ENCODE assay signal across 21 mouse cellular contexts in genomic region chr11:69781828-69782227, GRCm38 (mm10). TPM values are rescaled to one million over a fixed set of nuclear protein-coding genes. Genes with fewer than 3 reads are reported as not detected.
"Had no signal": no experiment of that assay in that cellular context is flagged by ENCODE, and none has a peak within 500 bp of the region (broad histone marks: within the 10 kb centered on the region; RNA-seq: fewer than 3 reads in every experiment).

No protein-coding gene starts in this region.

- H3K4me3 ChIP-seq: megakaryocyte, embryonic 14.5 days; midbrain, embryonic 13.5 days; midbrain, embryonic 15.5 days; neural tube, embryonic 13.5 days; neural tube, embryonic 15.5 days had no signal

- ATAC-seq: midbrain, embryonic 13.5 days; midbrain, embryonic 15.5 days had no signal

- H3K36me3 ChIP-seq: midbrain, embryonic 15.5 days had no signal

- H3K27ac ChIP-seq: midbrain, embryonic 13.5 days; midbrain, embryonic 15.5 days; neural tube, embryonic 13.5 days; neural tube, embryonic 15.5 days had no signal

- DNase-seq: lung, embryonic 14.5 days; lung, postnatal 10 days; lung, postnatal 4 days; retina, postnatal 1 day; right cerebral cortex, adult 18-20 months; right cerebral cortex, postnatal 14 days; right cerebral cortex, postnatal 4 days; spleen, adult 18-20 months; thymus, adult 2 months; thymus, postnatal 25 days; thymus, postnatal 4 days had no signal

- H3K27me3 ChIP-seq: midbrain, embryonic 15.5 days; neural tube, embryonic 15.5 days had no signal

- H3K4me1 ChIP-seq: midbrain, embryonic 15.5 days; neural tube, embryonic 13.5 days; neural tube, embryonic 15.5 days had no signal

- H3K9me3 ChIP-seq: megakaryocyte, embryonic 14.5 days; midbrain, embryonic 13.5 days; midbrain, embryonic 15.5 days; neural tube, embryonic 13.5 days; neural tube, embryonic 15.5 days had no signal

- H3K9ac ChIP-seq: lung, embryonic 14.5 days; midbrain, embryonic 13.5 days; midbrain, embryonic 15.5 days; neural tube, embryonic 13.5 days; neural tube, embryonic 15.5 days had no signal

RNA-seq across cellular contexts. Expression of gene Fgf11, which starts 19.8 kb away (rescaled TPM):
- total RNA-seq: monocyte, adult 5-6 weeks had no signal

RNA-seq across cellular contexts. Expression of gene Slc35g3, which starts 20.1 kb away (rescaled TPM):
- total RNA-seq: midbrain, postnatal 0 days; monocyte, adult 5-6 weeks had no signal
- polyA plus RNA-seq: midbrain, embryonic 11.5 days; neural tube, embryonic 11.5 days; neural tube, embryonic 15.5 days; stomach, embryonic 14.5 days had no signal
